Mouse (Mus musculus): ENCODE results near the gene Cnbd2.

GRCm38 (mm10) chr2:156414996-156415395 lies 102.9 kb downstream of the Cnbd2 start:
- no peak for TF ChIP-seq CTCF (conservative IDR thresholded peaks at IDR 0.05; ENCODE audit: low read length)
- no peak for TF ChIP-seq POU5F1 (IDR thresholded peaks at IDR 0.05; ENCODE audit: borderline replicate concordance, low read length)
- TF ChIP-seq NANOG (IDR thresholded peaks at IDR 0.05; ENCODE audit: borderline replicate concordance, low read length), result no peak
